Mouse (Mus musculus) liver, adult 2 months (tissue): ENCODE results near the gene Gm20388.

Experiments
- CTCF ChIP-seq: fragments of 200-500 bp; IDR thresholded peaks from 2 replicates; pipeline ENCODE4 v1.5.1; 2011; ENCODE audit warnings: low read depth, low read length, control low read depth
- POLR2A ChIP-seq: fragments of 200-500 bp; IDR thresholded peaks from 2 replicates; pipeline ENCODE4 v1.6.1; 2011; ENCODE audit warnings: low read length, control low read depth; ENCODE audit not compliant: insufficient read depth; ENCODE audit errors: extremely low read depth

- TF ChIP-seq CTCF (no peak), POLR2A (no peak)
Measured at GRCm38 (mm10) chr8:120113306-120113705, 202.7 kb downstream of the Gm20388 start.
